Mouse (Mus musculus): ENCODE measurements around the gene Prkra. TPM values are rescaled to one million over a fixed set of nuclear protein-coding genes. Genes with fewer than 3 reads are reported as not detected.

Prkra gene
- polyA plus RNA-seq, 1 experiment from 2014 or later = 89.4 TPM

DNA sequence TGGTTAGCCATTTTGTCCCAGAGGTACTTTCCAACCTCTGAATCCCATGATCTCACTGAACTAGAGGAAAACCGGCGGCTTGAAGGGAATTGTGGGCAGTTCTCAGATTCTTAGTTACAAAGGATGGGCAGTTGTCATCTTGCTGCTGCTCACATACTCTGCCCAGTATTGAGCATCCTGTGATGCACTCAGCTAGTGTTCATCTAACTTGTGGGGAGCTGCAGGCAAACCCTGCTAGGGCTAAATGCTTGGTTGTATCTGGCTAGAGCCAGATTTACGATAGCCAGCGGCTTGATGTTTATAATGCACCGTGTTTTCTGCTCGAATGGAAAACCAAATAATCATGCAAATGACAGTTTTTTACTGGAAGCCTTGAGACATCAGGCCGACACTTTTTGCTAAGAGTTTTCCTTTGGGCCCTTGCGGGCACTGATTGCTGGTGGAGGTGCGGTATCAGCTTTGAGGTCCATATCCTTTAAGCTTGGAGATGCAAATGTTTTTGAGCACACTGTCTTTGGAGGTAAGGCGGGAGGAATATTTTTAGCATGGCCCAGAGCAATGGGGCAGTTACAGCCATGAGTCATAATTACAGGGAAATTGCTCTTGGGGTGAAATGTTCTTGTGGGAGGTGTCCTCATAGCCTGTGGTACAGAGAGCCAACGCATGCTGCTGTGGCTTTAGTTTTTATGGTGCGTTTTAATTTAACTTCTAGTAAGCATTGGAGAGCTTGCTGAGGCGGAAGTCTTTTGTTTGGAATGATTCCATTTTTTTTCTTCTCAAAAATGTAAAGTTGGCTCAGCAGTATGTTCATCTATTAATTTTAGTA is 28.8 kb upstream of the Prkra start:
- Histone ChIP-seq H3K4me1 (ENCODE audit: control insufficient read depth, insufficient read depth, low read length) (peaks cover 14% of the 10 kb centered on the region; the same call in 1 of the 2 replicates), H3K9me3 (ENCODE audit: control insufficient read depth, low read length) (no peaks in the 10 kb centered on the region), H3K36me3 (ENCODE audit: control insufficient read depth, insufficient read depth, low read length) (peaks cover 12% of the 10 kb centered on the region; the same call in 1 of the 2 replicates), H3K4me2 (replicated peaks; ENCODE audit: low read depth, low read length) (peak overlapping the region; percentile 67), H3K27me3 (ENCODE audit: control insufficient read depth, insufficient read depth, low read length) (no peaks in the 10 kb centered on the region), H3K4me3 (ENCODE audit: low read length) (peak overlapping the region; percentile 88), H3K27ac (ENCODE audit: low read depth, low read length) (no peak overlapping the region; the same call in 1 of the 2 replicates), H3K9ac (ENCODE audit: low read depth, low read length) (peak overlapping the region; percentile 91; the same call in 1 of the 2 replicates)
- 40% methylated on average over 13 of the region's 13 CpGs for WGBS
- no peak for ATAC-seq (ENCODE audit: low FRiP score, low TSS enrichment)

- peak overlapping the region; percentile 91 for H3K9ac ChIP-seq (ENCODE audit: low read depth, low read length)
- H3K9me3 ChIP-seq (ENCODE audit: control insufficient read depth, low read length) = no peaks in the 10 kb centered on the region
- peaks cover 21% of the 10 kb centered on the region; the same call in 1 of the 2 replicates for H3K4me1 ChIP-seq (ENCODE audit: control insufficient read depth, insufficient read depth, low read length)
- peak overlapping the region; percentile 37; the same call in 1 of the 2 replicates for H3K27ac ChIP-seq (ENCODE audit: low read depth, low read length)
- no peaks in the 10 kb centered on the region for H3K27me3 ChIP-seq (ENCODE audit: control insufficient read depth, insufficient read depth, low read length)
- WGBS = 8% methylated on average over 4 of the region's 4 CpGs
- no peak for ATAC-seq (ENCODE audit: low FRiP score, low TSS enrichment)
- H3K36me3 ChIP-seq (ENCODE audit: control insufficient read depth, insufficient read depth, low read length) = peaks cover 12% of the 10 kb centered on the region; the same call in 1 of the 2 replicates
- peak overlapping the region; percentile 67 for H3K4me2 ChIP-seq (replicated peaks; ENCODE audit: low read depth, low read length)
- H3K4me3 ChIP-seq (ENCODE audit: low read length) = peak overlapping the region; percentile 88
Measured at GRCm38 (mm10) chr2:76675949-76676348, 28.1 kb upstream of the Prkra start.

DNA sequence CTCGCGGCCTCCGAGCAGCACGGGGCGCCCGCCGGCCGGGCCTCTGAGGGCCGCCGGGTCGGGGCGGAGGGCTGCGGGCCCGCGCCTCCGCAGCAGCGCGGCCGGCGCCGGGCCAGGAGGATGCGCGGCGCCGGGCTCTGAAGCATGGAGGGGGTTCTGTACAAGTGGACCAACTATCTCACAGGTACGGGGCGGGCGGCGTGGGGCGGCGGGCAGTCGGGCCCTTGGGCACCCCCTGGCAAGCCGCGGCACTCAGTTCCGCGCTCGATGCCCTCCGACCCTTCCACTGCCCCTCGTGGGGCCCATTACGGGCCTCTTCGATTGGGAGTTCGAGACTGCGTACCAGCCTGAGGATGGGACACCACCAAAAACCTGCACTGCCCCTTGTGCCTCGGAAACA is 27.6 kb upstream of the Prkra start:
- Histone ChIP-seq H3K27ac (ENCODE audit: low read depth, low read length) (peak overlapping the region; percentile 85; the same call in 1 of the 2 replicates), H3K4me2 (replicated peaks; ENCODE audit: low read depth, low read length) (peak overlapping the region; percentile 67), H3K9me3 (ENCODE audit: control insufficient read depth, low read length) (no peaks in the 10 kb centered on the region), H3K27me3 (ENCODE audit: control insufficient read depth, insufficient read depth, low read length) (no peaks in the 10 kb centered on the region), H3K4me3 (ENCODE audit: low read length) (peak overlapping the region; percentile 88), H3K36me3 (ENCODE audit: control insufficient read depth, insufficient read depth, low read length) (peaks cover 10% of the 10 kb centered on the region; the same call in 1 of the 2 replicates), H3K9ac (ENCODE audit: low read depth, low read length) (peak overlapping the region; percentile 91), H3K4me1 (ENCODE audit: control insufficient read depth, insufficient read depth, low read length) (peaks cover 21% of the 10 kb centered on the region; the same call in 1 of the 2 replicates)
- peak; percentile 65 for ATAC-seq (ENCODE audit: low FRiP score, low TSS enrichment)
- WGBS = 0% methylated on average over 32 of the region's 44 CpGs

DNA sequence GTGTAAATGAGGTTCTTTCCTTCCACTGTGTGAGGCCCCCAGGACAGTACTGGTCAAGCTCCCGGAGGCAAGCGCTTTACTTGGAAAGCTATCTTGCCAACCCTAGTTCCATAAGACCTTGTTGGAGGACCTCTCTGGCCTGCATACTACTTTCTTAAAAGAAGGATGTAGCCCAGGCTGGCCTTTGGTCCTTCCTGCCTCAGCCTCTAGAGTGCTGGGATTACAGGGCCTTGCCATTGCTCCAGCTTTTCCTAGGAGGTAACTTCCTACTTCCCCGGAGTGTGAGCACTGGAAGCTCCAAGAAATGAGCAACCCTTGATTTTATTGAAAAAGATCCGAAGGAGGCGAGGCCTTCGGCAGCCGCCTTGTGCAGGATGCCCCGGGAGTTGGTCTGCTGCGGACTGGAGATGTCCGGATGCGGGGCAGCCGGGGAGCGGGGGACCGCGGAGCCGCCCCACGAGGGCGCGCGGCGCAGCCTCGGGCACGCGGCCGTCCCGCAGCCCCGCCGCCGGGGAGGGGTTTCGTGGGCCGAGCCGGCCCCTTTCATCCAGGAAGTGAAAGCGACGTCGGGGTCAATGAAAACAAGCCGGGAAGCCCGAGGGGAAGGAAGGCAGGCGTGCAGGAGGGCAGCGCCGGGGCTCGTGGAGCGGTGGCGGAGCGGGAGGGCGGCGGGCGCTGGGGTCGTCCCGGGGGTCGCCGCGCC is 27.1 kb upstream of the Prkra start, which contains the start of gene Plekha3:
Plekha3 (plus strand) TSS at position 557 of the 703 bp plus-strand sequence.
- 4% methylated on average over 49 of the region's 52 CpGs for WGBS
- peak; percentile 85 for ATAC-seq (ENCODE audit: low FRiP score, low TSS enrichment)
- H3K9me3 ChIP-seq (ENCODE audit: control insufficient read depth, low read length) = no peaks in the 10 kb centered on the region
- peak within 1 kb of the TSS; percentile 85; the same call in 1 of the 2 replicates for H3K27ac ChIP-seq (ENCODE audit: low read depth, low read length)
- H3K4me2 ChIP-seq (replicated peaks; ENCODE audit: low read depth, low read length) = peak within 1 kb of the TSS; percentile 67
- H3K27me3 ChIP-seq (ENCODE audit: control insufficient read depth, insufficient read depth, low read length) = no peaks in the 10 kb centered on the region
- H3K36me3 ChIP-seq (ENCODE audit: control insufficient read depth, insufficient read depth, low read length) = peaks cover 4% of the 10 kb centered on the region; the same call in 1 of the 2 replicates
- peaks cover 21% of the 10 kb centered on the region; the same call in 1 of the 2 replicates for H3K4me1 ChIP-seq (ENCODE audit: control insufficient read depth, insufficient read depth, low read length)
- H3K4me3 ChIP-seq (ENCODE audit: low read length) = peak within 1 kb of the TSS; percentile 88
- peak within 1 kb of the TSS; percentile 91 for H3K9ac ChIP-seq (ENCODE audit: low read depth, low read length)

GRCm38 (mm10) chr2:76673472-76674081 is 25.8 kb upstream of the Prkra start:
- peak overlapping the region; percentile 62 for H3K4me2 ChIP-seq (replicated peaks; ENCODE audit: low read depth, low read length)
- peaks cover 21% of the 10 kb centered on the region; the same call in 1 of the 2 replicates for H3K4me1 ChIP-seq (ENCODE audit: control insufficient read depth, insufficient read depth, low read length)
- H3K27ac ChIP-seq (ENCODE audit: low read depth, low read length) = peak overlapping the region; percentile 76; the same call in 1 of the 2 replicates
- peaks cover 2% of the 10 kb centered on the region; the same call in 1 of the 2 replicates for H3K36me3 ChIP-seq (ENCODE audit: control insufficient read depth, insufficient read depth, low read length)
- no peaks in the 10 kb centered on the region for H3K9me3 ChIP-seq (ENCODE audit: control insufficient read depth, low read length)
- H3K9ac ChIP-seq (ENCODE audit: low read depth, low read length) = no peak overlapping the region
- H3K4me3 ChIP-seq (ENCODE audit: low read length) = peak overlapping the region; percentile 54
- no peaks in the 10 kb centered on the region for H3K27me3 ChIP-seq (ENCODE audit: control insufficient read depth, insufficient read depth, low read length)
- no peak for ATAC-seq (ENCODE audit: low FRiP score, low TSS enrichment)
- WGBS = 46% methylated on average over 7 of the region's 7 CpGs

- Histone ChIP-seq H3K4me1 (ENCODE audit: control insufficient read depth, insufficient read depth, low read length) (peaks cover 21% of the 10 kb centered on the region; the same call in 1 of the 2 replicates), H3K27ac (ENCODE audit: low read depth, low read length) (peak within 1 kb of the TSS; percentile 76), H3K9me3 (ENCODE audit: control insufficient read depth, low read length) (no peaks in the 10 kb centered on the region), H3K4me2 (replicated peaks; ENCODE audit: low read depth, low read length) (peak within 1 kb of the TSS; percentile 62), H3K27me3 (ENCODE audit: control insufficient read depth, insufficient read depth, low read length) (no peaks in the 10 kb centered on the region), H3K9ac (ENCODE audit: low read depth, low read length) (peak within 1 kb of the TSS; percentile 52), H3K4me3 (ENCODE audit: low read length) (peak within 1 kb of the TSS; percentile 54), H3K36me3 (ENCODE audit: control insufficient read depth, insufficient read depth, low read length) (peaks cover 3% of the 10 kb centered on the region; the same call in 1 of the 2 replicates)
- peak; percentile 92 for ATAC-seq (ENCODE audit: low FRiP score, low TSS enrichment)
- 0% methylated on average over 17 of the region's 17 CpGs for WGBS
Measured at GRCm38 (mm10) chr2:76672966-76673392, 25.2 kb upstream of the Prkra start, which contains the start of gene Fkbp7. Gene Fkbp7, minus strand, starts transcription at chr2:76673116.

- peaks cover 18% of the 10 kb centered on the region; the same call in 1 of the 2 replicates for H3K4me1 ChIP-seq (ENCODE audit: control insufficient read depth, insufficient read depth, low read length)
- H3K9me3 ChIP-seq (ENCODE audit: control insufficient read depth, low read length) = no peaks in the 10 kb centered on the region
- no peak for ATAC-seq (ENCODE audit: low FRiP score, low TSS enrichment)
- 21% methylated on average over 9 of the region's 9 CpGs for WGBS
- H3K9ac ChIP-seq (ENCODE audit: low read depth, low read length) = peak overlapping the region; percentile 52
- H3K4me3 ChIP-seq (ENCODE audit: low read length) = peak overlapping the region; percentile 54
- peak overlapping the region; percentile 76 for H3K27ac ChIP-seq (ENCODE audit: low read depth, low read length)
- peak overlapping the region; percentile 62 for H3K4me2 ChIP-seq (replicated peaks; ENCODE audit: low read depth, low read length)
- 0 out of 2 replicates have a peak, but pooled peaks cover 3% of the 10 kb centered on the region for H3K36me3 ChIP-seq (ENCODE audit: control insufficient read depth, insufficient read depth, low read length)
- no peaks in the 10 kb centered on the region for H3K27me3 ChIP-seq (ENCODE audit: control insufficient read depth, insufficient read depth, low read length)
Measured at GRCm38 (mm10) chr2:76672134-76672745, 24.4 kb upstream of the Prkra start.

DNA sequence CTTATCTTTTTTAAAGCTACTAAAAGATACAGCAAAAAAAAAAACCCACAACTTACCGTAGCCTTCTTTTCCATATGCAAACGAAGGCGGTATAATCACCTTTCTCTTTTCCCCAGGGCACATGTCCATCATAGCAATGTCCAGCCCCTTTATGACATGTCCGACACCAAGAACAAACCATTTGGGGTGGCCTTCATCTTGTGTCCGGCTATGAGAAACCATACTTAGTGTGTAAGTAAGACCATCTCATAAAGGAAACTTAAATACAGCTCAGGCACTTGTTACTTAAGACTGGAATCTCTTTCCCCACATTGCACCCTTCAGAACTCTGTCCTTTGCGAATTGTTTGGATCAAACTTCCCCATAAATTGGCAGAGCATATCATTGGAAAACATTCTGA is 23.8 kb upstream of the Prkra start:
- 83% methylated on average over 6 of the region's 6 CpGs for WGBS
- Histone ChIP-seq H3K4me1 (ENCODE audit: control insufficient read depth, insufficient read depth, low read length) (peaks cover 15% of the 10 kb centered on the region; the same call in 1 of the 2 replicates), H3K27ac (ENCODE audit: low read depth, low read length) (no peak overlapping the region)

More for the DNA sequence above, 23.8 kb upstream of the Prkra start:
- Histone ChIP-seq H3K27me3 (ENCODE audit: control insufficient read depth, insufficient read depth, low read length) (no peaks in the 10 kb centered on the region), H3K9ac (ENCODE audit: low read depth, low read length) (peak overlapping the region; percentile 52; the same call in 1 of the 2 replicates), H3K9me3 (ENCODE audit: control insufficient read depth, low read length) (no peaks in the 10 kb centered on the region), H3K4me2 (replicated peaks; ENCODE audit: low read depth, low read length) (peak overlapping the region; percentile 62), H3K36me3 (ENCODE audit: control insufficient read depth, insufficient read depth, low read length) (0 out of 2 replicates have a peak, but pooled peaks cover 6% of the 10 kb centered on the region), H3K4me3 (ENCODE audit: low read length) (peak overlapping the region; percentile 54)
- ATAC-seq (ENCODE audit: low FRiP score, low TSS enrichment) = no peak
